Mouse (Mus musculus) Patski (cell line): ENCODE measurements around the gene Cpsf4l. TPM values are rescaled to one million over a fixed set of nuclear protein-coding genes. Genes with fewer than 3 reads are reported as not detected.
A peak's percentile ranks its signal among the peaks of the same experiment; 100 is the strongest.

Experiments used
- ATAC-seq: fragments of 100-300 bp; one replicate; pipeline ENCODE4 v1.8.0; 2021
- CTCF ChIA-PET: fragments of 350-600 bp; sonication (Branson Sonifier 250); formaldehyde crosslinking; loops from one replicate; lab custom pipeline; 2022; ENCODE audit warnings: inconsistent platforms; lab: Charles Lee
- POLR2A ChIA-PET: fragments of 350-600 bp; sonication (Branson Sonifier 250); formaldehyde crosslinking; loops from one replicate; lab custom pipeline; 2022; ENCODE audit warnings: antibody characterized with exemption, inconsistent platforms; lab: Charles Lee
- DNase-seq: peaks from one replicate; pipeline ENCODE4 v3.0.0-alpha.2; 2011; ENCODE audit warnings: low read depth, low spot score
- H3K27me3 ChIP-seq: fragments of 371-371 bp; one replicate; pipeline ENCODE4 v1.5.1; 2021
- CTCF ChIP-seq: fragments of 100-300 bp; IDR thresholded peaks from one replicate; pipeline ENCODE4 v1.5.1; 2021
- in situ Hi-C: fragments of 300-500 bp; cut with MboI; formaldehyde crosslinking; loops from 3 replicates; pipeline ENCODE4 v1.11.1; 2018; ENCODE audit warnings: low pct_unique_long_range_greater_than_20kb, mixed read lengths
- polyA plus RNA-seq: library from polyadenylated mRNA; unstranded; gene quantifications from one replicate; pipeline ENCODE4 v1.2.3, GENCODE M21; 2021

Gene Cpsf4l
- polyA plus RNA-seq, 1 experiment from 2014 or later, result 0.27 TPM

DNA sequence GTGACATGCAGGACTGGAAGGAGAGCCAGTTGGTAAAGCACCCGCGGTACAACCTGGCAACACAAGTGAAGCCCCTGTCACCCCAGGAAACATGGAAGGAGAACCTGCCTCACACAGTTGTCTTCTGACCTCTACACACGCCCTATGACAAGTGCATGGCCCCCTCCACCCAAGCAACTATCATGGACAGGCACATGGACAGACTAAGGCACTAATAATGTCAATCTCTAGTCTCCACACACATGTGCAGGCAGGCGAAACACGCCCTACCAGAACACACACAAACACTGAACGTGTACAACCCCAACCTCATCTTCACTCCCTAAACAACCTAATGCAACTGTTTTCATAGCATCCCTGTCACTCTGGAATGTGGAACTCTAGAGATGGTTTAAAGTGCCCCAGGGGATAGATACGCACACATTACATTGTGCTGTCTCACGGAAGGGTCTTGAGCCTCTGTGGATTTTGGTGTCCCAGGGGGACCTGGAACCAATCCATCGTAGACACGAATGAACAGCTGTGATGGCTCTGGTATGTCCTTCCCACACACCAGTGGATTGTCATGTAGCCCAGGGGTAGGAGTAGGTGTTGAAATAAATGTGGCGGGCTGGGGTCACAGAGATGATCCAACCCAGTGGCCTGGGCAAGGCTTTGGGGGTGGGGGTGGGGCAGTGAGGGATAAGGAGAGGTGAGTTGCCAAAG, 27.2 kb upstream of the Cpsf4l start:
- in situ Hi-C loops, result no loop called here
- H3K27me3 ChIP-seq, result no peaks in the 10 kb centered on the region
- CTCF ChIA-PET, result no interaction called here
- POLR2A ChIA-PET, result no interaction called here
- ATAC-seq (no peak), DNase-seq (no peak)
- no peak for TF ChIP-seq CTCF

DNA sequence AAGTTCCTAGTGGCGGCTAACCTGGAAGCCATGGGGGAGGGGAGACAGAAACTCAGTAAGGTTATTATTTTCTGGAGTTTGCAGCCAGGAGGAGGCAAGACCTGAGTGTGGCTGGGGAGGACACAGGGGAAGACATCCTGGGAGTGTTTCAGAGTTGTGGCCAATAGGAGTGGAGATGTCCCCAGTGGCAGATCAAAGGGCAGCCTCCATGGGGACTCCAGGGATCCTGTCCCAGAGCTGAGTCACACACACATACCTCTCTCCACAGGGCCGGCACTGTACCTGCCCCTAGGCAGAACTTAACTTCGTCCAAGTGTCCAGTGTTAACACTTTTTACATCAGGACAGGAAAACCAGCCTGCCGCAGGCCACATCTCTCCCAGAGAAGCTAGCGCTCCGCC, 25.3 kb upstream of the Cpsf4l start:
- ChIA-PET CTCF (no interaction called here), POLR2A (no interaction called here)
- no peaks in the 10 kb centered on the region for H3K27me3 ChIP-seq
- DNase-seq (no peak), ATAC-seq (no peak)
- TF ChIP-seq CTCF, result no peak
- in situ Hi-C loops, result no loop called here

DNA sequence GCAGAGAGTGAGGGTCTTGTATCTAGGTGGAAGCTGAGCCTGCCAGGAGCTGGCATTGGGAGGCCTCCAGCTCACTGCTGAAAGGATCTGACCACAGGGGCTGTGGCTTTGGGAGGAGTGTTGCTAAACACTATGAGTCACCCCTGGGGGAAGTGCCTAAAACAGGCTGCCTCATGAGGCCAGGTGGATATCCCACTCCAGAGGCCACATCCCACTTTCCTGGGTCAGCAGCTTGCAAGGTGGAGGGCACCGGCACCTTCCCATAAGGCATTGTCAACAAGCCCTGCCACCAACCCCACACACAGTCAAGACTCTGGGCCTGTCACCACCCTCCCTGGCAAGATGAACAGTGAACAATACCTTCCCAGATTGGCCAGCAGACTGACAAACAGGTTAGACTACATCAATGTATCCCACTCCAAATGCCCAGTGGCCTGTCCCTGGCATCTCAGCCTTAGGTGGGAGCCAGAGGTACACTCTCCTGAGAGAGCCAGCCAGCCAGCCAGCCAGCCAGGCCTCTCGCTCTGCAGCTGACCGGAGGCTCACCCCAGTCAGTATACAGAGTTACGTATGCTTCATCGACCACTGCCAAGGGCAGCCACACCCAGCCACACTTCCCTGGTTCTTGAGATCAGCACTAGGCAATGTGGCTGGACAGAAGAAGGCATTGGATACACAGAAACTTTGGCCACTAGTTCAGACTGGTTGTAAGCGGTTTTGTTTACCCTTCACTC, 24.0 kb upstream of the Cpsf4l start:
- DNase-seq, result peak; percentile 63
- POLR2A ChIA-PET, result no interaction called here
- TF ChIP-seq CTCF, result no peak
- peak; percentile 77 for ATAC-seq
- H3K27me3 ChIP-seq, result no peaks in the 10 kb centered on the region
- CTCF ChIA-PET, result interaction anchor here (0.8 kb wide), 1 partner anchor 17 kb away, joined by 3 read pairs; no protein-coding TSS in a partner anchor
- in situ Hi-C loops, result no loop called here

DNA sequence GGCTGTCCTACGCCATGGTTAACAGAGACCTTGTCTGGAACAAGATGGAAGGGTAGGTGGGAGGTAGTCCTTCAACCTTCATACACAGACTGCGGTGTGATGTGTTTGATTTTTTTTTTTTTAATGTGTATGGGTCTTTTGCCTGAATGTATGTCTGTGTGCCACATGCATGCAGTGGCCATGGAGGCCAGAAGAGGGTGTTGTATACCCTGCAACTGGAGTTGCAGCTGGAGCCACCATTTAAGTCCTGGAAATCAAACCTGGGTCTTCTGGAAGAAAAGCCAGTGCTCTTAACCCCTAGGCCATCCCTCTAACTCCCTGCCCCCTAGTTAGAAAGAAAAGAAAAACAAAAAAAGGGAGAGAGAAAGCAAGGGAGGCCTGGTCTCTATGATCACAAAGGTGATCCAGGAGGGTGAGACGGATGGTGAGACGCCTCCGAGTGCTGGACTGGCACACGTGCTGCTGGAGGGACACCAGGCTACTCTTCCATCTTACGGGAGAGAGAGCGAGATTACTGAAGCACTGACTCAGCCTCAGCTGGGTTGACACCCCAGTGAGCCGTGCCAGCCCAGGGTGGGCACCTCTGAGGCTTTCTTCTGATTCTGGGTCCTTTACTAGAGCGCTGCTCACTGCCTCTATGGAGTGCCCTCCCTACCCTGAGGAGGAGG, 22.3 kb upstream of the Cpsf4l start:
- ATAC-seq, result no peak
- DNase-seq, result no peak
- ChIA-PET POLR2A (interaction anchor here (0.6 kb wide), 1 partner anchor 76 kb away, joined by 3 read pairs; no protein-coding TSS in a partner anchor), CTCF (interaction anchor here (0.8 kb wide), 1 partner anchor 17 kb away, joined by 3 read pairs; no protein-coding TSS in a partner anchor)
- in situ Hi-C loops, result no loop called here
- TF ChIP-seq CTCF, result no peak
- no peaks in the 10 kb centered on the region for H3K27me3 ChIP-seq

DNA sequence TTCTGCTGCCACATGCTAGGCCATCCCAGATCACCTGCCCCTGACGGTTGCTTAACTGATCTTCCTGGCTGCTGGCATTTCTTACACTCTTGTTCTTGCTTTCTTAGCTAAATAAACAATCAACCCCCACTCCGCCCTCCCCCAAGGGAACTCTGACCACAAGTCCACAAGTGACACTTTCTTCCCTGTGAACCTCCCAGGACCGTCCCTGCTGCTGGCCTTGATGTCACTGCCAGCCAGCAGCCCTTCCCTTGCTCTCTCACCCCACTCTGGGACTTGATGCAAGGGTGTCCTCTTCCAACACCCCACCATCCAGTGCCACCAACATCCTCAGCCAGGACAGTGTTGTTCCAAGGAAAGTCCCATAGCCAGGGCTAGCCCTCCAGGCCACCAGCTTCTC, 21.1 kb upstream of the Cpsf4l start:
- CTCF ChIA-PET, result interaction anchor here (2.7 to 2.8 kb wide), 2 partner anchors 27 to 80 kb away, joined by 8 read pairs; no protein-coding TSS in a partner anchor
- no peak for ATAC-seq

DNA sequence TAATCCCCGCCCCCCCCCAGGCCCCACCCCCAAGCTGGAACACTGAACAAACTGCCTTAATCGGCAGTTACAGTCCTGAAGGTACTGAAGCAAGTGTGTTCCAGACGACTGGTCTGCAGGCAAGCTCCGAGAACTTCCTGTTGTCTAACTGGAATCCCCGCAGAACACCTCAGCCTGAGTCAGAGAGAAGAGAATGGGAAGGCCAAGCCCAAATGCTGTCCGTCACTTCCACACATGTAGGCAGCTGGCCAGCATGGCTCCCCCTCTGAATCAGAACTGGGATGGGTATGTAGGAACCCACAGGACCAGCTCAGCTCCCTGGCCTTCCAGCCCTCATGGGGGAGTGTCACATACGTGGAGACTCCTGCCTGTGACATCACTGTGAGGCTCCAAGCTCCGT, 20.1 kb upstream of the Cpsf4l start:
- TF ChIP-seq CTCF, result no peak
- peak; percentile 88 for DNase-seq
- in situ Hi-C loops, result no loop called here
- ATAC-seq, result peak; percentile 60
- ChIA-PET CTCF (interaction anchor here (0.7 to 2.8 kb wide), 3 partner anchors 20 to 81 kb away, joined by 3 to 8 read pairs (median 8); no protein-coding TSS in a partner anchor), POLR2A (interaction anchor here (0.6 to 0.8 kb wide), 2 partner anchors 14 to 22 kb away, joined by 3 read pairs; partner anchors contain the start of gene Cdc42ep4)
- no peaks in the 10 kb centered on the region for H3K27me3 ChIP-seq

More for the DNA sequence above, 21.1 kb upstream of the Cpsf4l start:
- no peak for TF ChIP-seq CTCF
- no peaks in the 10 kb centered on the region for H3K27me3 ChIP-seq
- POLR2A ChIA-PET, result interaction anchor here (0.9 kb wide), 1 partner anchor 20 kb away, joined by 3 read pairs; no protein-coding TSS in a partner anchor
- no peak for DNase-seq
- in situ Hi-C loops, result no loop called here

DNA sequence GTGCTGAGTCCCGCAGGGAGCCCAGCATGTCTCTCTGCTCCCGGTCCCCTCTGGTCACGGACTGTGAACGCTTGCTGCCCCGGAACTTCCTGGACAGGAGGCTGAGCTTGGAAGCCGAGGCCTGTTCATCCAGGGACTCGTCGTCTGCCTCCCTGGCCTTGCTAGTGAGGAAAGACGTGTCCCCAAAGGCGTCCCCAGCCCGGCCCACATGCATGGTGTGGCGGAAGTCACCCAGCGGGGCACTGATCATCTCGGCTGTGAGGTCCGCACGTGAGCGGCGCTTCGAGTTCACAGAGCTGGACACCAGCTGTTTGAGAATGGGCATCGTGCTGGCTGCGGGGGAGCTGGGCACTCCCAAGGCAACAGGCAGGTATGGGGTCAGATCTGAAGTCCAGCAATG, 19.4 kb upstream of the Cpsf4l start:
- DNase-seq (no peak), ATAC-seq (no peak)
- TF ChIP-seq CTCF, result no peak
- H3K27me3 ChIP-seq, result no peaks in the 10 kb centered on the region
- in situ Hi-C loops, result no loop called here
- ChIA-PET CTCF (interaction anchor here (2.7 to 2.8 kb wide), 2 partner anchors 25 to 82 kb away, joined by 8 read pairs; no protein-coding TSS in a partner anchor), POLR2A (interaction anchor here (0.8 kb wide), 1 partner anchor 23 kb away, joined by 3 read pairs; the partner anchor contains the start of gene Cdc42ep4)

DNA sequence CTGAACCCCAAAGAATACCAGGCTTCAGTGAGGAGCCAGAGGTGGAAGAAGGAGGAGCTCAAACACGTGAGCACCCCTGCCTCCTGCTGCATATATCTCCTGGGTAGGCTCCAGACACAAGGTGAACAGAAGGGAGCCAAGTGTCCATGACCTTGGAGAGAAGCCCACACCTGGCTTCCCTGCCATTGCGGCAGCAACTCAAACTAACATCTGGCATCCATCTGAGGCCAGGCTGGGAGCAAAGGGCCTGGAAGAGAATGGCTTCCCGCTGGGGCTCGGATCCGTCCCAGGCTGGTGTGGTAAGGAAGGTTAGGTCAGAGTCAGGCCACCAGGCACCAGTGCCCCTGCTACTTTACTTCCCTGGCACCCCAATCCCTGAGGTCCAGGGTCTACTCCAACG, 18.2 kb upstream of the Cpsf4l start:
- no peak for ATAC-seq
- POLR2A ChIA-PET, result no interaction called here
- CTCF ChIA-PET, result interaction anchor here (0.6 to 2.0 kb wide), 2 partner anchors 16 to 83 kb away, joined by 3 to 9 read pairs; no protein-coding TSS in a partner anchor
- in situ Hi-C loops, result no loop called here
- TF ChIP-seq CTCF, result no peak
- no peaks in the 10 kb centered on the region for H3K27me3 ChIP-seq
- DNase-seq, result no peak

DNA sequence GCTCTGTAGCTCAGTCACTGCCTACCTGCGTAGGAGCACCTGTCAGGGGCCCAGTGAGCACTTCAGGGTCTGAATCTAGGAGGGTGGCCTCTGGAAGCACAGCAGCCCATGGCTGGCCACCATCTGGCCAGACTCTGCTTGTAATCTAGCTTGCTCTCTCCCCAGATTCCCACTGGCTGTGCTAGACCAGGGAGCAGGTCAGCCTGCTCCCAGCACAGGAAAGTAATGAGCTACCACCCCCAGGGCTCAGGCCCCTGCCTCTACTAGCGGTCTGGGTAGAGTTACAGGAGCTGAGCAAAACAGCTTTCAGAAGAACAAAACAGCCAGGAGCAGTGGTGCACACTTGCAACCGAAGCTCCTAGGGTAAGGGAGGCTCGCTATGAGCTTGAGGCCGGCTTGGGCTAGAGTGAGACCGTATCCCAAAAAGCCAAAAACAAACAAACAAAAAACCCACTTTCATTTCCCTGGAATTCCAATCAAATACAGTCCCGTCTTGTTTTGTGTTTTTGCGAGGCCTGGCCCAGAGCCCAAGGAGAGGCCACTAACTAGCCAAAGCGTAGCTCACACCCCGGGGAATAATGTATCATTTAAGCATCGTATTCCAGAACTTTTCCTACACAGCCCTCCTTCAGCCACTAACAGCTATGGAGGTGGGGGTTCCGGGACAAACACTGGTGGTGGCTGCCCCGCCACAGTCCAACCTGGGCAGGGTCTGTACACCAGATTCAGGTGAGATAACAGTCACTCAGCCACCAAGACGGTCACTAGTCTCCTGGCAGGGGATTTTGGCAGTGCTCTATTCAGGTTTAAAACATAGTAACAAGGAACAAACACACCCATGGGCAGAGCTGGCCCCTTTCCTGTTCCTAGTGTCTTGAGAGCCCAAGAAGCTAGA, 17.4 kb upstream of the Cpsf4l start:
- ATAC-seq (no peak), DNase-seq (no peak)
- no peak for TF ChIP-seq CTCF
- in situ Hi-C loops, result no loop called here
- ChIA-PET POLR2A (interaction anchor here (0.7 to 1.2 kb wide), 2 partner anchors 23 to 84 kb away, joined by 3 to 4 read pairs; no protein-coding TSS in a partner anchor), CTCF (interaction anchor here (2.0 kb wide), 1 partner anchor 84 kb away, joined by 9 read pairs; no protein-coding TSS in a partner anchor)
- H3K27me3 ChIP-seq, result no peaks in the 10 kb centered on the region
